Mouse (Mus musculus) hindbrain, embryonic 14.5 days (tissue): ENCODE results near the gene C1qtnf12. TPM values are rescaled to one million over a fixed set of nuclear protein-coding genes. Genes with fewer than 3 reads are reported as not detected.
A peak's percentile ranks its signal among the peaks of the same experiment; 100 is the strongest.

Source experiments
- ATAC-seq: fragments of 200-750 bp; cut with Nextera tagmentation; 2 replicates; pipeline ENCODE4 v1.8.0; 2017; ENCODE audit warnings: moderate number of reproducible peaks, mild to moderate bottlenecking, moderate TSS enrichment, moderate library complexity; ENCODE audit not compliant: low FRiP score
- DNase-seq: peaks from one replicate; pipeline ENCODE4 v3.0.0-alpha.2; 2015; ENCODE audit warnings: low spot score
- H3K27ac ChIP-seq: fragments of 300-500 bp; sonication (generic); 2 replicates; pipeline ENCODE4 v1.5.1; 2014; ENCODE audit warnings: mild to moderate bottlenecking, moderate library complexity
- H3K27me3 ChIP-seq: fragments of 300-500 bp; sonication (generic); 2 replicates; pipeline ENCODE4 v1.6.1; 2014; ENCODE audit warnings: mild to moderate bottlenecking, low read length, mixed read lengths; ENCODE audit not compliant: control insufficient read depth, insufficient read depth
- H3K36me3 ChIP-seq: fragments of 300-500 bp; sonication (generic); replicated peaks from 2 replicates; pipeline ENCODE4 v1.6.1; 2014; ENCODE audit not compliant: control insufficient read depth, insufficient read depth
- H3K4me1 ChIP-seq: fragments of 300-500 bp; sonication (generic); replicated peaks from 2 replicates; pipeline ENCODE4 v1.6.1; 2014; ENCODE audit warnings: antibody characterized with exemption, low read length, mixed read lengths; ENCODE audit not compliant: control insufficient read depth, insufficient read depth
- H3K4me2 ChIP-seq: fragments of 300-500 bp; sonication (generic); replicated peaks from 2 replicates; pipeline ENCODE4 v1.6.1; 2014; ENCODE audit warnings: mild to moderate bottlenecking, moderate library complexity
- H3K4me3 ChIP-seq: fragments of 300-500 bp; sonication (generic); replicated peaks from 2 replicates; pipeline ENCODE4 v1.5.1; 2014; ENCODE audit warnings: mild to moderate bottlenecking, low read length
- H3K9ac ChIP-seq: fragments of 300-500 bp; sonication (generic); 2 replicates; pipeline ENCODE4 v1.6.1; 2014
- H3K9me3 ChIP-seq: fragments of 300-500 bp; sonication (generic); 2 replicates; pipeline ENCODE4 v1.6.1; 2016; ENCODE audit warnings: low read length; ENCODE audit not compliant: control insufficient read depth
- WGBS: fragments of 180-500 bp; shearing (Covaris S2); extraction: QIAGEN DNeasy Blood & Tissue Kit; methylation state at CpG from one replicate; pipeline ENCODE4 v1.1.7; 2014; 5-methylcytosine and 5-hydroxymethylcytosine counted together
- polyA plus RNA-seq: library from polyadenylated mRNA; unstranded; fragments of >200 nt; fragmentation: Nextera tagmentation; extraction: Ambion mirVana; gene quantifications from 2 replicates; pipeline ENCODE4 v1.2.1, GENCODE M21; 2014

The C1qtnf12 gene
- polyA plus RNA-seq, 1 experiment from 2014 or later: 11.2 TPM

GRCm38 (mm10) chr4:155992241-155992905 is 30.3 kb downstream of the C1qtnf12 start, which contains the start of the genes B3galt6 and Sdf4:
Gene B3galt6, minus strand, starts transcription at chr4:155992649.
Gene Sdf4, plus strand, starts transcription at chr4:155992872.
- peak; percentile 87 for DNase-seq
- H3K27ac ChIP-seq: peak within 1 kb of the TSS; percentile 97
- peak within 1 kb of the TSS; percentile 91 for H3K9ac ChIP-seq
- peaks cover 17% of the 10 kb centered on the region for H3K36me3 ChIP-seq
- no peaks in the 10 kb centered on the region for H3K9me3 ChIP-seq
- under 1% methylated on average over 92 of the region's 99 CpGs for WGBS
- ATAC-seq: peak; percentile 88
- no peaks in the 10 kb centered on the region for H3K27me3 ChIP-seq
- peak within 1 kb of the TSS; percentile 94 for H3K4me3 ChIP-seq
- H3K4me1 ChIP-seq: peaks cover 28% of the 10 kb centered on the region
- H3K4me2 ChIP-seq: peak within 1 kb of the TSS; percentile 92

- H3K27ac ChIP-seq: peak overlapping the region; percentile 97
- peaks cover 23% of the 10 kb centered on the region for H3K36me3 ChIP-seq
- peak overlapping the region; percentile 91 for H3K9ac ChIP-seq
- peaks cover 28% of the 10 kb centered on the region for H3K4me1 ChIP-seq
- peak; percentile 97 for DNase-seq
- ATAC-seq: peak; percentile 85
- H3K4me2 ChIP-seq: peak overlapping the region; percentile 84
- H3K4me3 ChIP-seq: peak overlapping the region; percentile 94
- H3K27me3 ChIP-seq: no peaks in the 10 kb centered on the region
- under 1% methylated on average over 70 of the region's 70 CpGs for WGBS
- no peaks in the 10 kb centered on the region for H3K9me3 ChIP-seq
These were observed 30.9 kb downstream of the C1qtnf12 start for GRCm38 (mm10) chr4:155992906-155993547.

GRCm38 (mm10) chr4:155993606-155994005 is 31.5 kb downstream of the C1qtnf12 start:
- DNase-seq (no peak), ATAC-seq (no peak)
- peak overlapping the region; percentile 91 for H3K9ac ChIP-seq
- no peaks in the 10 kb centered on the region for H3K27me3 ChIP-seq
- 4% methylated on average over 15 of the region's 15 CpGs for whole genome bisulfite sequencing
- peaks cover 28% of the 10 kb centered on the region for H3K4me1 ChIP-seq
- no peaks in the 10 kb centered on the region for H3K9me3 ChIP-seq
- peaks cover 28% of the 10 kb centered on the region for H3K36me3 ChIP-seq
- peak overlapping the region; percentile 84 for H3K4me2 ChIP-seq
- peak overlapping the region; percentile 97 for H3K27ac ChIP-seq
- peak overlapping the region; percentile 94 for H3K4me3 ChIP-seq

- H3K9me3 ChIP-seq: no peaks in the 10 kb centered on the region
- H3K27me3 ChIP-seq: no peaks in the 10 kb centered on the region
- no peaks in the 10 kb centered on the region for H3K4me1 ChIP-seq
- peaks cover 96% of the 10 kb centered on the region for H3K36me3 ChIP-seq
- H3K9ac ChIP-seq: no peak overlapping the region
- 95% methylated on average over 3 of the region's 3 CpGs for WGBS
- no peak overlapping the region for H3K4me2 ChIP-seq
- no peak overlapping the region for H3K27ac ChIP-seq
- H3K4me3 ChIP-seq: no peak overlapping the region
- ATAC-seq: no peak
- DNase-seq: no peak
These were observed 42.0 kb downstream of the C1qtnf12 start for GRCm38 (mm10) chr4:156004109-156004508.

- Histone ChIP-seq H3K4me1 (no peaks in the 10 kb centered on the region), H3K4me2 (no peak overlapping the region), H3K27ac (no peak overlapping the region), H3K9ac (no peak overlapping the region), H3K36me3 (peaks cover 98% of the 10 kb centered on the region), H3K27me3 (no peaks in the 10 kb centered on the region), H3K4me3 (no peak overlapping the region), H3K9me3 (no peaks in the 10 kb centered on the region)
- no peak for ATAC-seq
- WGBS: 97% methylated on average over 4 of the region's 4 CpGs
- no peak for DNase-seq
These were observed 46.3 kb downstream of the C1qtnf12 start for GRCm38 (mm10) chr4:156008369-156008768.

- ATAC-seq: no peak
- H3K4me2 ChIP-seq: no peak within 1 kb of the TSS
- H3K36me3 ChIP-seq: peaks cover 59% of the 10 kb centered on the region
- H3K4me1 ChIP-seq: no peaks in the 10 kb centered on the region
- H3K27me3 ChIP-seq: no peaks in the 10 kb centered on the region
- no peak within 1 kb of the TSS for H3K4me3 ChIP-seq
- H3K9ac ChIP-seq: no peak within 1 kb of the TSS
- no peak within 1 kb of the TSS for H3K27ac ChIP-seq
- DNase-seq: no peak
- WGBS: 86% methylated on average over 8 of the region's 8 CpGs
- no peaks in the 10 kb centered on the region for H3K9me3 ChIP-seq
These were observed 51.5 kb downstream of the C1qtnf12 start, which contains the start of gene Tnfrsf4 for GRCm38 (mm10) chr4:156013637-156014036. Gene Tnfrsf4, plus strand, starts transcription at chr4:156013843.

- Histone ChIP-seq H3K4me2 (no peak overlapping the region), H3K27me3 (no peaks in the 10 kb centered on the region), H3K9me3 (no peaks in the 10 kb centered on the region), H3K4me1 (no peaks in the 10 kb centered on the region), H3K9ac (no peak overlapping the region), H3K4me3 (no peak overlapping the region), H3K27ac (no peak overlapping the region), H3K36me3 (peaks cover 51% of the 10 kb centered on the region)
- DNase-seq: no peak
- no peak for ATAC-seq
- WGBS: 96% methylated on average over 2 of the region's 2 CpGs
These were observed 52.3 kb downstream of the C1qtnf12 start for GRCm38 (mm10) chr4:156014436-156014835.

Other genes with a start within 250 kb of the C1qtnf12 start
- gene Tmem240, start 227.5 kb upstream of the C1qtnf12 start, polyA plus RNA-seq: 8.8 and 9.3 TPM in 2 replicates
- 73.0 and 82.2 TPM in 2 replicates for gene Atad3a, start 201.2 kb upstream of the C1qtnf12 start, polyA plus RNA-seq
- gene Vwa1, start 187.6 kb upstream of the C1qtnf12 start, polyA plus RNA-seq: 24.7 and 27.6 TPM in 2 replicates
- 0.84 and 0.93 TPM in 2 replicates for gene Tmem88b, start 176.4 kb upstream of the C1qtnf12 start, polyA plus RNA-seq
- gene Ankrd65, start 171.9 kb upstream of the C1qtnf12 start, polyA plus RNA-seq: not detected in 2 replicates
- 265 and 267 TPM in 2 replicates for gene Mrpl20, start 159.4 kb upstream of the C1qtnf12 start, polyA plus RNA-seq
- gene Ccnl2, start 149.8 kb upstream of the C1qtnf12 start, polyA plus RNA-seq: 131 and 133 TPM in 2 replicates
- gene Aurkaip1, start 131.0 kb upstream of the C1qtnf12 start, polyA plus RNA-seq: 114 and 126 TPM in 2 replicates
- gene Mxra8, start 122.6 kb upstream of the C1qtnf12 start, polyA plus RNA-seq: 24.5 and 25.8 TPM in 2 replicates
- gene Dvl1, start 114.9 kb upstream of the C1qtnf12 start, polyA plus RNA-seq: 13.6 and 15.6 TPM in 2 replicates
- gene Tas1r3, start 99.0 kb upstream of the C1qtnf12 start, polyA plus RNA-seq: 0.40 and 0.41 TPM in 2 replicates
- gene Cptp, start 92.9 kb upstream of the C1qtnf12 start, polyA plus RNA-seq: 33.5 TPM in 2 replicates
- 69.6 and 71.4 TPM in 2 replicates for gene Ints11, start 92.8 kb upstream of the C1qtnf12 start, polyA plus RNA-seq
- gene Pusl1, start 70.5 kb upstream of the C1qtnf12 start, polyA plus RNA-seq: 51.8 and 53.8 TPM in 2 replicates
- 71.8 and 73.5 TPM in 2 replicates for gene Acap3, start 70.5 kb upstream of the C1qtnf12 start, polyA plus RNA-seq
- gene Ube2j2, start 18.5 kb upstream of the C1qtnf12 start, polyA plus RNA-seq: 120 and 125 TPM in 2 replicates
- gene B3galt6, start 30.3 kb downstream of the C1qtnf12 start, polyA plus RNA-seq: 38.4 and 38.8 TPM in 2 replicates
- 112 and 114 TPM in 2 replicates for gene Sdf4, start 30.6 kb downstream of the C1qtnf12 start, polyA plus RNA-seq
- gene Tnfrsf4, start 51.5 kb downstream of the C1qtnf12 start, polyA plus RNA-seq: 0.79 TPM in 1 of 2 replicates, not detected in the other
- 1.9 and 2.3 TPM in 2 replicates for gene Tnfrsf18, start 63.8 kb downstream of the C1qtnf12 start, polyA plus RNA-seq
- gene Ttll10, start 97.1 kb downstream of the C1qtnf12 start, polyA plus RNA-seq: 0.11 TPM in 1 of 2 replicates, not detected in the other
- 29.1 and 30.5 TPM in 2 replicates for gene 9430015G10Rik, start 147.7 kb downstream of the C1qtnf12 start, polyA plus RNA-seq
- 0.59 and 0.81 TPM in 2 replicates for gene Rnf223, start 168.2 kb downstream of the C1qtnf12 start, polyA plus RNA-seq
- gene Agrn, start 235.2 kb downstream of the C1qtnf12 start, polyA plus RNA-seq: 121 and 127 TPM in 2 replicates
- gene Isg15, start 238.5 kb downstream of the C1qtnf12 start, polyA plus RNA-seq: 0.87 and 0.90 TPM in 2 replicates
- gene AW011738, start 241.0 kb downstream of the C1qtnf12 start, polyA plus RNA-seq: 0.68 and 1.2 TPM in 2 replicates